Mouse (Mus musculus) left cerebral cortex, postnatal 14 days (tissue): ENCODE measurements around the gene Pik3cb. TPM values are rescaled to one million over a fixed set of nuclear protein-coding genes. Genes with fewer than 3 reads are reported as not detected.
A peak's percentile ranks its signal among the peaks of the same experiment; 100 is the strongest.

ENCODE experiments used
- DNase-seq, 2 experiments: peaks; one replicate each; pipeline ENCODE4 v3.0.0; 2021 to 2022; ENCODE audit warnings: low spot score in 2 of 2, mixed read lengths in 1 of 2
- intact Hi-C: fragments of 180-260 bp; cut with DNase I; formaldehyde crosslinking; loops from one replicate; pipeline ENCODE4 v1.15.1; 2025
- total RNA-seq, 2 experiments: library from RNA; stranded (reverse); gene quantifications; 2 replicates each; pipeline ENCODE4 v1.2.3; 2021

The Pik3cb gene
- total RNA-seq, 2 experiments from 2014 or later: 19.7 to 21.7 TPM

DNA sequence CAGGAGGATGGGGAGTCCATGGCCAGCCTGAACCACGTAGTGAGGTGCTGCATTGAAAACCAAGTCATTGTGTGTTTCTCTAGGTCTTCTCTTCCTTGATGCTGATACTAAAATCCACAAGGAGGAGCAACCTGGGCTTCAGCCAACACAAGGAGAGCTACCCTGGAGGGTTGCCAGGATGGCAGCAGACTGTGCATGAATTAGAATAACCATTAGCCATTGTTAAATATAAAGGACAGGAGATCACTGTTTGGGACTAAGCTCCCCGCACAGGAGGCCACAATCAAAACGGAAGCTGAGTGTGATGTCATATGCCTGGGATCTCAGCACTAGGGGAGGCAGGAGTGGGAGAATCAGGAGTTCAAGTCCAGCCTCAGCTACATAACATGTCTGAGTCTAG is 13.2 kb upstream of the Pik3cb start:
- DNase-seq: peak; percentile 32
- intact Hi-C loops: no loop called here

- intact Hi-C loops: no loop called here
- DNase-seq: no peak
Measured at GRCm38 (mm10) chr9:99152699-99153490, 12.5 kb upstream of the Pik3cb start.

- intact Hi-C loops: no loop called here
- no peak for DNase-seq
Measured at GRCm38 (mm10) chr9:99146855-99147735, 6.7 kb upstream of the Pik3cb start.

GRCm38 (mm10) chr9:99145756-99146155 is 5.3 kb upstream of the Pik3cb start:
- intact Hi-C loops: no loop called here
- DNase-seq: no peak

DNA sequence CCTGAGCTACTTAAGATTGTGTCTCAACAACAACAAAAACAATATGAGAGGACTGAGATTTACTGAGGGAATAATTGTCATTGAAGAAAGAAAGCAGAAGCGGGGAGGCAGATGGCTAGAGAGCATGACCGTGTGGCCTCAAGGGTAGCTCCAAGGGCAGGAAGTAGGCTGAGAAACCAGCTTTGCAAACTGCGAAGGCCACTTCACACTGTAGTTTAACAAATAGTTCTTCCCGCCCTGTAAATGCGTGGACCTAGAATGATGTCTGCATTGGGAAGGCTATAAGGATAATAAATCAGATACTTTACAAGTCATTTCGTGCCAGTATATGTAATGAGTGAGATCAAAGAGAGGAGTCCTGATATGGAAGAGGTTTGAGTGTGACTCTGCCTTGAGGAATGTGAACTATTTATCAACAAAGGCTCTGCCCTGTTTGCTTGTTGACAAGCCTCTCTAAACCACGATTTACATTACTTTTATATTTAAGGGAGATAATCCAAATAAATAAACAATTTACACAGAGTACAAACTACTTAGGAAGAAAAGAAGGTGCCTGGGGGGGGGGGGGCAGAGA is 4.1 kb upstream of the Pik3cb start:
- intact Hi-C loops: no loop called here
- no peak for DNase-seq

GRCm38 (mm10) chr9:99141618-99142017 is 1.2 kb upstream of the Pik3cb start:
- no peak for DNase-seq
- intact Hi-C loops: loop anchor here (2.0 kb wide), 1 partner anchor 101 kb away; the partner anchor contains the start of gene Cep70

DNA sequence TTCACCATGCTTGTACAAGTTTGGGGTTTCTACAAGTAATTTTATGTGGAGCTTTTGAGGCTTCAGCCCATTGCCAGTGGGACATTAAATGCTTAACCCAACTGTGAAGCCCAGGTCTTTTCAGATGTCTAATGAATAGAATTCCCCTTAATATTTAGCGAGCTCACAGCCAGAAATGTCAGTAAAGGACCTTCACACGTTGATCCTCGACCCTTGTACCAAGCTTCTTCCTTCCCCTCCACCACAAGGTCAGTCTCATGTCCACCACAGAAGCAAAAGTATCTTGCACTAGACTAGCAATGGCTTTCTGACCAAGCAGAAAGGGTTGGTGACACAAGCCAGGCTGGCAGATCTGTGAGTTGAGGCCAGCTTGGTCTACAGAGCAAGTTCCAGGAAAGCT is 750 bp upstream of the Pik3cb start:
- intact Hi-C loops: loop anchor here (2.0 kb wide), 1 partner anchor 102 kb away; the partner anchor contains the start of gene Cep70
- DNase-seq: no peak

- intact Hi-C loops: loop anchor here (2.0 kb wide), 1 partner anchor 103 kb away; the partner anchor contains the start of gene Cep70
- peak in 1 of 2 experiments; percentile 30 for DNase-seq
Measured at GRCm38 (mm10) chr9:99139194-99140023, 1.0 kb downstream of the Pik3cb start.

DNA sequence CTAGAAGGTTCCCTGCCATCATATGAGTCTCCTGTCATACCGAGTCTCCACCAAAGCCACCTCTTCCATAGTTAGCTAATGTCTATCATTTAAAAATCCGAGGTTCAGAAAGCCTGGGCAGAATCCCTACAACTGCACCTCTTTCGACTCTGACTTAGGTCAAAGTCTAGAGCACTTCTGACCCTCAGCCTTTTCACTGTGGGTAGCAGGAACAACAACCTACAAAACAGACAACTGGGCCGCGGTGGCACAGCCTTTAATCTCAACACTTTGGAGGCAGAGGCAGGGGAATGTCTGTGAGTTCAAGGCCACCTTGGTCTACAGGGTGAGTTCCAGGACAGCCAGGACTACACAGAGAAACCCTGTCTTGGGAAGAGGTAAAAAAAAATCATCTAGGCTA is 3.1 kb downstream of the Pik3cb start:
- intact Hi-C loops: no loop called here
- no peak for DNase-seq

DNA sequence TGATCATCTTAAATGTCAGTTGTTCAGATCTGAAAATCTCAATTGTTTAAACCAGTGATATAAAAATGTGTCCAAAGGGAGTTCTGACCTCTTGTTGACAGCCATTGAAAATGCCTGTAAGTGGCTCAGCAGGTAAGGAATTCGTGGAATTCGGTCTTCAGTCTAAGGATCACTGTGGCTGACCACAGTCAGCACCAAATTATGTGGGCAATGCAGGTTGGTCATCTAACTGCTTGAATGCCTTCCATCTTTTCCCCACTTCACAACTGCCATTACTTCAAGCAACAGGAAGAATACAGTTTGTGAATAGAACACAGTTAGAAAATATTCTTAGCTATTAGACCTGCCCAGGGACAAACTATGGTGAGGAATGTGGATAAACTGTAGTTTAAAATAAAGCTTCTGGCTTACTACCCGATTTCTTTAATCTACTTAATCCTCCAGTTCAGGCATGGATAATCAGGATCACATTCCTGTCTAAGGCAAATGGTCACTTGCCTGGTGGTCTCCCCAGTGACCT is 8.4 kb downstream of the Pik3cb start:
- intact Hi-C loops: no loop called here
- no peak for DNase-seq

GRCm38 (mm10) chr9:99131119-99131518 is 9.3 kb downstream of the Pik3cb start:
- DNase-seq: no peak
- intact Hi-C loops: no loop called here

DNA sequence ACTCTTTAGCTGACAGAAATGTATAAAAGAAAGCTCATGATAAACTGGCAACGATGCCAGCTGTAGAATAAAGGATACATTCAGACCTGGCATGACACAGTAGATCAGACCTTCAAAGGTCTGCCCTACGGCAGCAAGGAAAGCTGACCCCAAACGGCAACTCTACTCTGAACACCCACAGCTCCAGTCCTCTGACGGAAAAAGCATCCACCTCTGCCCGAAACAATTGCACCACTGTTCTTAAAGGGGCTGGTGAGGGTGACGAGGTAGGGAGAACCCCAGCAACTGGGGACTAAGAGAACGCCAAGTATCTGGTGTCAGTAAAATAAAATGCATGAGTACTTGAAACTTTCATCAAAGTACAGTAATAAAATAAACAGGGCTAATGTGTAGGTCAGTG is 12.8 kb downstream of the Pik3cb start:
- DNase-seq: no peak
- intact Hi-C loops: no loop called here

DNA sequence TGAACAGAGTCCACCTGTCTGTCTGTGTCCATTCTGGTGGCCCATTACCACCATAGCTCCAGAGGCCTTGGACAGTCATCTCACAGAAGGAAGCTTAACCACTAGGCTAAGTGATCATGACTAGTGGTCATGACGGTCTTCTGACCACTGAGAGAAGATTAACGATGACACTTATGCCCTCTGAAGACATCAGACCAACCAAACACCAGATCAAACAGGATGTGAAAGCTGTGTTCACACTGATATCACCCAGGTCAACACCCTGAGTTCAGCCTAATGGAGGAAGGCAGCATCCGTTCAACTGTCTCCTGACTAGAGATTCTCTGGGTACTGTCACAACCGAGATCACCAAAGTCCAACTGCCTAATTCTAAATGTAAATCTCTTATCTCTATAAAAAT is 17.7 kb downstream of the Pik3cb start:
- DNase-seq: no peak
- intact Hi-C loops: no loop called here

DNA sequence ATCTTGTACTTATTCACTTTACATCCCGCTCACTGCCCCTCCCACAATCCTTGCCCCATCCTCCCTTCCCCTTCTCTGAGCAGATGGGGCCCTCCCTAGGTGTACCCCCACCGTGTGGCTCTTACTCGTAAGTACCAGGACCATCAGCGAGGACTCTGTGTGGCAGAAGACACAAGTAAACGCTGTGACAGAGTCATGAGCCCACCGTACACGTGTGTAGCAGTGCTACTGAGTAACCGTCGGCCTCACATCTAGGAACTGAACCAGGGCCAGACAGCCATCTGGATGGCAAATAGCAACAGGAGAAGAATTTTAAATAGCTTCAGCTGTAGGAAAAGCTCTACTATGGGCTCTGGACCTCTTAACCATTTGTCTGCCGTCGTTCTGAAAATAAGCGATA is 28.0 kb downstream of the Pik3cb start:
- intact Hi-C loops: no loop called here
- peak; percentile 34 to 52 for DNase-seq

DNA sequence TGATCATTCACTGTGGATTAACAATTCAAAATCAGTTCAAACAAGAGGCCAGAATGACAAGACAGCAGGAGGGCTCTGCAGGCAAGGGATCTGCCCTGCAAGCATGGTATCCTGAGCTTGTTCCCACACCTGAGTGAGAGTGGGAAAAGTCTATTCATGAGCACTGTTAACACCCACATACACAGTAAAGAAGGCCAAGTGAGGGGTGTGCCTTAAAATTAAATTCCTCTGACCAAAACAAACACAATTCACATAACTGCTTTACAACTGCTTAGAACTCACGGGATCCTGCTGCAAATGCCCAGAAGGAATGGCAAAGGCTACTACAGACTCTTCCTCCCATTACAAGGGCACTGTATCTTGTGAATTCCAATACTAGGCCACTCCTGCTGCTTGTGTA is 29.3 kb downstream of the Pik3cb start:
- no peak for DNase-seq
- intact Hi-C loops: no loop called here

DNA sequence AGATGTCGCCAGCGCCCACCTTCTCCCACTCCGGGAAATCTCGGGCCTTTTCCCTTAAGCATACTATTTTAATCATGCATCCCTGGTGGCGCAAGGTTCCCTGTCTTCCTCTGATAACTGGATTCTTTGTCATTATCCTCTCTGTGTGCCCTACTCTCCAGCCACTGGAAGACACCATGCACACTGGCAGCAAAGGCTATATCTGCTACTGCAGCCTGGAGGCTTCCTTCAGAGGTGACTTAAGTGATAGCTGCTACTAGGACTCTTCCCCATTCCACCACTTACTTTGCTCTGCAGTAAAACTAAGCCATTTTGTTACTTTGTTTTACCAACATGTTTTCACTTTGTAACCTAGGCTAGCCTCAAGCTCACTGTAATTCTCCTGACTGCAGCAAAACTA is 30.2 kb downstream of the Pik3cb start:
- intact Hi-C loops: no loop called here
- DNase-seq: peak in 1 of 2 experiments; percentile 11

DNA sequence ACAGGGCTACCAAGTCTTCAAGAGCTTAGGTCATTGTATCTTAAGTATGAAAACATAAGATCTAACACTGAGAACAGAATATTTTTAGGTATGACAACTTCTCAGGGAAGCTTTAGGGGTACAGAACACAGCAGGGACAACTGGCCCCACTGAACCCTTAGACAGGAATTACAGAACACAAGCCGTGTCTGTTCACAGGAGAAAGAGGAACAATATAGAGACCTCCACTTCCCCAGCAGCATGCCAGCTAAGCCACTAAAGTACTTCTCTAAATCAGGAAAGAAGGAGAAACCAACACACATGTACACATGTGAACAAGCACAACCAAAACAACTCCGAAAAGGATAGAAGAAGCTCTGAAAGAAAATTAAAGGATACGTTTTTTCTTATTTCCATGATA is 30.8 kb downstream of the Pik3cb start:
- intact Hi-C loops: no loop called here
- no peak for DNase-seq

- intact Hi-C loops: no loop called here
- DNase-seq: no peak
Measured at GRCm38 (mm10) chr9:99104449-99104848, 36.0 kb downstream of the Pik3cb start.

- DNase-seq: no peak
- intact Hi-C loops: no loop called here
Measured at GRCm38 (mm10) chr9:99103865-99104264, 36.6 kb downstream of the Pik3cb start.
